Mouse (Mus musculus) liver, embryonic 14.5 days (tissue): ENCODE results near the gene Ptpn12.

Experiments used
- CTCF ChIP-seq: IDR thresholded peaks from 2 replicates; pipeline ENCODE4 v1.5.1; 2016; ENCODE audit warnings: antibody characterized with exemption, low read depth, control low read depth
- EP300 ChIP-seq: IDR thresholded peaks from 2 replicates; pipeline ENCODE4 v1.6.1; 2016; ENCODE audit warnings: antibody characterized with exemption, low read depth

DNA sequence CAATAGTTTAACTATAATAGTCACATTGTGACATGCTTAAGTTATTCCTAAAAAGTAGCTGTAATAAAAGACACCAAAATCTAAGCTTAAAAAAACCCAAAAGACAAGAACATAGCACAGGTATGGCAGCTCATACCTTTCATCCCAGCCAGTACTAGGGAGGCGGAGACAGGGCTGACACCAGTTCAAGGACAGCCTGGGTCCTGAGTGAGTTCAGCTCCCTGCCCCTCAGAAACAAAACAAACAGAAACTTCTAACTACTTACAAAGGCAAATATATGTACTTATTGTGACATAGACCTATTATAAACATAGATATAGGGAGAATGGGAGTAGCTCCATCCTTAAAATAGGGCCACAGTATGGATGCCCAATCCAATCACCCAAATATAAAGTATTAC is 3.2 kb downstream of the Ptpn12 start:
- TF ChIP-seq EP300 (no peak), CTCF (no peak)
